Mouse (Mus musculus) ovary, postnatal 36 days (tissue): ENCODE results near the gene Klhdc9.
A peak's percentile ranks its signal among the peaks of the same experiment; 100 is the strongest.

Experiments used
- DNase-seq: peaks from one replicate; pipeline ENCODE4 v3.0.0; 2022; ENCODE audit warnings: low spot score, mixed read lengths

Gene Klhdc9

GRCm38 (mm10) chr1:171360656-171361055 is at the start of gene Klhdc9:
Gene Klhdc9, minus strand, starts transcription at chr1:171360798.
- peak; percentile 85 for DNase-seq

GRCm38 (mm10) chr1:171410231-171410630 is 49.6 kb upstream of the Klhdc9 start:
- DNase-seq, result no peak

- no peak for DNase-seq
Observed at GRCm38 (mm10) chr1:171407263-171407662, 46.7 kb upstream of the Klhdc9 start.

- no peak for DNase-seq
Observed at GRCm38 (mm10) chr1:171402991-171403390, 42.4 kb upstream of the Klhdc9 start.

- DNase-seq, result no peak
Observed at GRCm38 (mm10) chr1:171401821-171402220, 41.2 kb upstream of the Klhdc9 start.

GRCm38 (mm10) chr1:171390101-171390500 is 29.5 kb upstream of the Klhdc9 start:
- no peak for DNase-seq

- DNase-seq, result no peak
Observed at GRCm38 (mm10) chr1:171388376-171389102, 27.9 kb upstream of the Klhdc9 start, which contains the start of gene Arhgap30. Gene Arhgap30, plus strand, starts transcription at chr1:171388954.

GRCm38 (mm10) chr1:171387099-171387498 is 26.5 kb upstream of the Klhdc9 start:
- DNase-seq, result no peak

- DNase-seq, result no peak
Observed at GRCm38 (mm10) chr1:171385171-171385570, 24.6 kb upstream of the Klhdc9 start.

- DNase-seq, result no peak
Observed at GRCm38 (mm10) chr1:171384361-171384760, 23.8 kb upstream of the Klhdc9 start.

GRCm38 (mm10) chr1:171382096-171382620 is 21.6 kb upstream of the Klhdc9 start:
- DNase-seq, result no peak

- peak; percentile 73 for DNase-seq
Observed at GRCm38 (mm10) chr1:171379935-171380599, 19.5 kb upstream of the Klhdc9 start.

GRCm38 (mm10) chr1:171378298-171378697 is 17.7 kb upstream of the Klhdc9 start:
- no peak for DNase-seq

- DNase-seq, result no peak
Observed at GRCm38 (mm10) chr1:171375646-171376097, 15.1 kb upstream of the Klhdc9 start.

- no peak for DNase-seq
Observed at GRCm38 (mm10) chr1:171373946-171374345, 13.3 kb upstream of the Klhdc9 start.

- DNase-seq, result no peak
Observed at GRCm38 (mm10) chr1:171372880-171373279, 12.3 kb upstream of the Klhdc9 start.

- peak; percentile 39 for DNase-seq
Observed at GRCm38 (mm10) chr1:171369845-171370556, 9.4 kb upstream of the Klhdc9 start, which contains the start of gene Nectin4. Gene Nectin4, plus strand, starts transcription at chr1:171370099.

GRCm38 (mm10) chr1:171365934-171366333 is 5.3 kb upstream of the Klhdc9 start:
- DNase-seq, result no peak

- DNase-seq, result peak; percentile 45
Observed at GRCm38 (mm10) chr1:171361106-171362103, 807 bp upstream of the Klhdc9 start.

- peak; percentile 33 for DNase-seq
Observed at GRCm38 (mm10) chr1:171360253-171360652, 345 bp downstream of the Klhdc9 start.

GRCm38 (mm10) chr1:171358421-171358820 is 2.2 kb downstream of the Klhdc9 start:
- no peak for DNase-seq
